Mouse (Mus musculus): Measurements from ENCODE around the gene Psme1.

The Psme1 gene

GRCm38 (mm10) chr14:55603271-55603632 is 25.3 kb downstream of the Psme1 start, which contains the start of gene Irf9:
TSS of gene Irf9 (plus strand) at chr14:55603571.
- no peak for DNase-seq (ENCODE audit: low read depth)

- peak; percentile 98 for DNase-seq (ENCODE audit: low read depth)
Observed at GRCm38 (mm10) chr14:55603633-55604576, 26.0 kb downstream of the Psme1 start.

GRCm38 (mm10) chr14:55604823-55605222 is 26.9 kb downstream of the Psme1 start:
- DNase-seq (ENCODE audit: low read depth): no peak

GRCm38 (mm10) chr14:55605743-55606459 is 28.0 kb downstream of the Psme1 start:
- DNase-seq (ENCODE audit: low read depth): no peak

- DNase-seq (ENCODE audit: low read depth): no peak
Observed at GRCm38 (mm10) chr14:55608339-55608738, 30.4 kb downstream of the Psme1 start.

GRCm38 (mm10) chr14:55613346-55613745 is 35.4 kb downstream of the Psme1 start:
- no peak for DNase-seq (ENCODE audit: low read depth)

- DNase-seq (ENCODE audit: low read depth): peak; percentile 85
Observed at GRCm38 (mm10) chr14:55614565-55615178, 36.7 kb downstream of the Psme1 start.

GRCm38 (mm10) chr14:55615876-55616275 is 38.0 kb downstream of the Psme1 start:
- no peak for DNase-seq (ENCODE audit: low read depth)

DNA sequence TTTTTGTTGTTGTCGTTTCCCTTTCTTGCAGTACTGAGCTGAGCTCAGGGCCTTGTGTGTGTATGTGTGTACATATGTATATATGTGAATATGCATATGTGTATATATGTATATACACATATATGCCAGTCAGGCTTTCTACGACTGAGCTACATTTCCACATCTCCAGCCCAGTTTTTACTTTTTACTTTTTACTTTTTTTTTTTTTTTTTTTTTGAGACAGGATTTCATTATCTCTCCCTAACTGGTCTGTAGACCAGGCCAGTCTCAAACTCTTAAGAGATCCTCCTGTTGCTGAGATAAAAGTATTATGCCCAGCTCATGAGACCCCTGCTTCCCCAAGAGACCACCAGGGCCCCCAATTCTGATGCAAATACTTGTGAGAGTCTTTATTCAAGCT is 38.9 kb downstream of the Psme1 start:
- no peak for DNase-seq (ENCODE audit: low read depth)

GRCm38 (mm10) chr14:55617822-55618221 is 39.9 kb downstream of the Psme1 start, which contains the start of gene Rec8:
TSS of gene Rec8 (plus strand) at chr14:55618037.
- DNase-seq (ENCODE audit: low read depth): no peak

GRCm38 (mm10) chr14:55618486-55619195 is 40.7 kb downstream of the Psme1 start:
- DNase-seq (ENCODE audit: low read depth): peak; percentile 70

DNA sequence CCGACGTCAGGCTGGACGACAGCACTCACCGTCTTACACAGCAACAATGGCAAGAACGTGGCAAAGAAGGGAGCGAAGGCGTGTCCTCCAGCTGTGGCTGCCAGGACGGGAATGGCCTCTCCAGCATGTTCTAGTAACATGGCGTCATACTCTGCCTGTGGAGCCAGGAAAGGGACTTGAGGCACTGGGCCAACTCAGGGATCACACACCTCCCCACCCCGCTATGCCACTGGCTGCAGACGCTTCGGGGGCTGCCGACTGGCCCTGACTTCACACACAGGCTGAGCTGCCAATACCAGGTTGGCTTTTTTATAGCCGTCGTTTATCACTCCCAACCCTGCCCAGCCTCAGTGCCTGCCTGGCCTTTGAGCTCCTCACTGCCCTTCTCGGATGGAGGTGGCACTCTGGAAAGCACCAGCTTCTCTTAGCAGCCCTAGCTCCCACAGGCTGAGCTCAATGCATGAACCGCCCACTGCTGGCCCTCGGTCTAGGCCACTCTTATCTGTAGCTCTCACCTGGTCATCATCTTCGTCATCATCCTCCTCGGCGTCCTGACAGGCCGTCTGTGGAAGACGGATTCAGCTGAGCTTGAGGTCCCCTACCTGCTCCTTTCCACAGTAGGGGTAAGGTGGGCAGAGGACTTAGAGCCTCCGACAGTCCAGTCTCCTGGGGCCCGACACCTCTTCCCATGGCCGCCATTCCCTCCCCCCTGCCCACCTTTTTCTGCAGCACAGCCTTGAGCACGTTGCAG is 50.3 kb downstream of the Psme1 start:
- DNase-seq (ENCODE audit: low read depth): no peak

GRCm38 (mm10) chr14:55629312-55629711 is 51.4 kb downstream of the Psme1 start:
- no peak for DNase-seq (ENCODE audit: low read depth)

All from c-Kit-positive CD71-positive TER-119-negative erythroid progenitor cells, embryonic 14.5 days (primary cell).